Mouse (Mus musculus) Patski (cell line): ENCODE data around the gene Olfr32. TPM values are rescaled to one million over a fixed set of nuclear protein-coding genes. Genes with fewer than 3 reads are reported as not detected.
"Not testable (repeated sequence)": the region's sequence is repeated elsewhere in the genome, so short reads cannot be mapped to it uniquely, and the experiment has no call there.

Experiments
- ATAC-seq: fragments of 100-300 bp; one replicate; pipeline ENCODE4 v1.8.0; 2021
- CTCF ChIA-PET: fragments of 350-600 bp; sonication (Branson Sonifier 250); formaldehyde crosslinking; loops from one replicate; lab custom pipeline; 2022; ENCODE audit warnings: inconsistent platforms; lab: Charles Lee
- POLR2A ChIA-PET: fragments of 350-600 bp; sonication (Branson Sonifier 250); formaldehyde crosslinking; loops from one replicate; lab custom pipeline; 2022; ENCODE audit warnings: antibody characterized with exemption, inconsistent platforms; lab: Charles Lee
- DNase-seq: peaks from one replicate; pipeline ENCODE4 v3.0.0-alpha.2; 2011; ENCODE audit warnings: low read depth, low spot score
- H3K27me3 ChIP-seq: fragments of 371-371 bp; one replicate; pipeline ENCODE4 v1.5.1; 2021
- CTCF ChIP-seq: fragments of 100-300 bp; IDR thresholded peaks from one replicate; pipeline ENCODE4 v1.5.1; 2021
- in situ Hi-C: fragments of 300-500 bp; cut with MboI; formaldehyde crosslinking; loops from 3 replicates; pipeline ENCODE4 v1.11.1; 2018; ENCODE audit warnings: low pct_unique_long_range_greater_than_20kb, mixed read lengths
- polyA plus RNA-seq: library from polyadenylated mRNA; unstranded; gene quantifications from one replicate; pipeline ENCODE4 v1.2.3, GENCODE M21; 2021

Olfr32 gene
- not detected for polyA plus RNA-seq

DNA sequence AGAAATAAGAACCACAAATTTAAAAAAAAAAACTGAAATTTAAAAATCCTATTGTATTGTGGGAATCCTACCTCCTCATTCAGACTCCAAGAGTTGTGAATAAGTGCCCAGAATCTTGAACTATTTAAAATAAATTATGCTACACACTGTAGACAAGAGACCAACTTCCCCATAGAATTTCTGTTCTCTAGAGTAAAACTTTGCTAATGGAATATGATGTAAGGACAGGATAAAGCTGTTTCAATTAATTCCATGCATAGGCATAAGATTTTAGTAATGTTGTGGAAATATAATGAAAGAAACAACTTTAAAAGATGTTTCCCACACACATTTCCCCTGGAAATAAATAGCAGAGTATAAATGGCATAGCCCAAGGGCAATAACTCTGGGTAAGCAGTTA is at the start of gene Olfr32:
Olfr32 (minus strand) TSS at position 101 of the 400 bp plus-strand sequence.
- DNase-seq (no peak), ATAC-seq (no peak)
- ChIA-PET CTCF (no interaction called here), POLR2A (no interaction called here)
- H3K27me3 ChIP-seq = peaks cover 7% of the 10 kb centered on the region
- TF ChIP-seq CTCF = no peak
- in situ Hi-C loops = no loop called here

DNA sequence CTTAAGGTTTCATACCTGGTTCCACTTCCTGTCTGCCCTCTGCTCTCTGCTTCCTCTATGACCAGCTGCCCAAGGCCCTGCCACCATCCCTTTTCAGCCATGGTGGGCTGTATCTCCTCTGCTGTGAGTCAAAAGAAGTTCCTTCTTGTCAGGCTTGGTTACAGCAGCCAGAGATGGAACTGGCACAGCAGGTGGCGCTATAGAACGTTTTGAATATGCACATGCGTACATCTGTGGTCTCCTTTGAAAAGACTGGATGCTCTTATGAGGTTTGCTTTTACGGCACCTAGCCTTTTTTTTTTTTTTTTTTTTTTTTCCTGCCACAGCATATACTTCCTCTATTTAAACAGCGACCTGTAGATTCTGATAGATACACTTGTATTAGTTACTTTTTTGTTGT is 45.0 kb upstream of the Olfr32 start:
- in situ Hi-C loops, ATAC-seq, DNase-seq, CTCF ChIA-PET, POLR2A ChIA-PET, H3K27me3 ChIP-seq: not testable (repeated sequence)

DNA sequence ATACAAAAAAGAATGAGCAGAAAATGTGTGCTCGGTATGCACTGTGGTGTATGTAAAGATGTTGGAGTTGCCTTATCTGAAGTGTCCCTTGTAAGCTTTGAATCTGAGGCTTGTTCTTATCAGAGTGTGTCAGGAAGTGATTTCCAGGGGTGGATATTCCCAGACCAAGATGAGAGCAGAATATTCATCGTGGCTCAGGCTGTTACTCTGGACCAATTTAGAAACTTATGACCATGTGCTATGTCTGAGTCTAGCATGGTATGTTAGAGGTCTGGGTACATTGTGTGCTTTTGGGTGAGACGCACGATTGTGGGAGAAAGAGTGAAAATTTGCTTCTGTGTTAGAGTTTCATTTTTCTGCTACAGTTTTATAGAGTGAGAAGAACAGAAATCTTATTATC is 44.0 kb upstream of the Olfr32 start:
- DNase-seq, H3K27me3 ChIP-seq, POLR2A ChIA-PET, ATAC-seq, in situ Hi-C loops, CTCF ChIA-PET: not testable (repeated sequence)

DNA sequence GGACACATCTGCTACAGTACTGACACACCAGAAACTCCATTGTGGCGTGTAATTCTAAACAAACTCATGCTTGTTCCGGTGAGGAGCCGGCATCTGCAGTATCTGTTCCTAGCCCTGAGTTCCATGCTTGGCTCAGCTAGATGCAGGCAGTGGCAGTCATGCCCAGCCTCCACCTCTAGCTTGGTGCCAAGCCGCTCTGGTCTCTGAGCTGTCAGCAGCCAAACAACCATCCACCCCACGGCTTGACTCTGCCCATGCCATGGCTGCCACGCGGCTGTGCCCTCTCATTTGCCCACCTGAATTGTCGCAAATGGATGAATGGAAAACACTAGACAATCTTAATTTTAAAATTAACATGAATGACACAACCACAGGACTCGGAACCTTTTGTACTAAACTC is 11.8 kb upstream of the Olfr32 start:
- CTCF ChIA-PET = no interaction called here
- ATAC-seq = no peak
- peaks cover 10% of the 10 kb centered on the region for H3K27me3 ChIP-seq
- POLR2A ChIA-PET = no interaction called here
- in situ Hi-C loops = no loop called here
- no peak for DNase-seq
- no peak for TF ChIP-seq CTCF

DNA sequence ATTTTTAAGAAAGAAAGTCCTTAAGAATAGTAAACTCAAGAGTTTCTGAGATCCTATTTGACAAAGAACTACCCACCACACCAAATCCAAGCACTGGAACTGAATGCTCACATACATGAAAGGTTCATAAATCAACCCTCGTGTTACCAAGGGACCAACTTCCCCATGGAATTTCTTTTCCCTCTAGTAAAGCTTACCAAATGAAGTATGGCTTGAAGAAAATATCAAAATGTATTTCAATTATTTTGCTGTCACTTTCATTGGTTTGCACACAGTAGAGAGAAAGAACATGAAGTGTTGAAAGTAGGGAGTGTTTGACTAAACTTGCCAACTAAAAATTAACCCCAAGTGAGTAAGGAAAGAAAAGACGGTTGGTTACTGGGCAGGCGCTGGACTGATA is 10.9 kb upstream of the Olfr32 start, which contains the start of gene Olfr1270:
Olfr1270 (minus strand) TSS at position 101 of the 400 bp plus-strand sequence.
- ATAC-seq (no peak), DNase-seq (no peak)
- TF ChIP-seq CTCF = no peak
- POLR2A ChIA-PET = no interaction called here
- in situ Hi-C loops = no loop called here
- peaks cover 10% of the 10 kb centered on the region for H3K27me3 ChIP-seq
- CTCF ChIA-PET = interaction anchor here (0.8 kb wide), 1 partner anchor 9 kb away, joined by 4 read pairs; no protein-coding TSS in a partner anchor

DNA sequence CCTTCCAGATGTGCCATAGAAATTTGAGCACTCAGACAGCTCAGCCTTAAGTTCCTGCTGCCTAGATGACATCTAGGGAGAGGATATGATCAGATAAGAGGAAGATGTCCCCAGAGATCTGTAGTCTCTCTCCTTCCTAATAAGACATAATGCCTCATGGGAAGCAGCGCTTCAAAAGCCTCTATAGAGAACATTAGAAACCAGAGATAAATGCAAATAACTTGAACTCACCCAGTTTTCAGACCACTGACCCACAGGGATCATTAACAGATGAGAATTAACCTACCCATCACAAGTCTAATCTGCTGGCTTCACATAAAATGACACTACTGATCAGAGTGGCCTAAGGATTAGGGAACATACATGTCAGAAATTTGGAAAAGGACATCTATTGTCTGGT is 20.8 kb downstream of the Olfr32 start, which contains the start of gene Olfr1269:
Olfr1269 (minus strand) TSS at position 101 of the 400 bp plus-strand sequence.
- CTCF ChIA-PET = interaction anchor here (1.1 kb wide), 1 partner anchor 9 kb away, joined by 3 read pairs; no protein-coding TSS in a partner anchor
- H3K27me3 ChIP-seq = no peaks in the 10 kb centered on the region
- ATAC-seq (no peak), DNase-seq (no peak)
- TF ChIP-seq CTCF = no peak
- POLR2A ChIA-PET = no interaction called here
- in situ Hi-C loops = no loop called here

Other genes with a start within 250 kb of the Olfr32 start
- gene Olfr1258, start 215.0 kb downstream of the Olfr32 start, polyA plus RNA-seq = not detected
- gene Olfr1259, start 193.6 kb downstream of the Olfr32 start, polyA plus RNA-seq = not detected
- gene Olfr1260, start 168.0 kb downstream of the Olfr32 start, polyA plus RNA-seq = 0.01 TPM
- gene Olfr1261, start 151.1 kb downstream of the Olfr32 start, polyA plus RNA-seq = not detected
- not detected for gene Olfr1262, start 142.2 kb downstream of the Olfr32 start, polyA plus RNA-seq
- not detected for gene Olfr1263, start 130.2 kb downstream of the Olfr32 start, polyA plus RNA-seq
- gene Olfr1264, start 116.7 kb downstream of the Olfr32 start, polyA plus RNA-seq = not detected
- 0.01 TPM for gene Olfr1265, start 107.0 kb downstream of the Olfr32 start, polyA plus RNA-seq
- not detected for gene Olfr140, start 78.7 kb downstream of the Olfr32 start, polyA plus RNA-seq
- not detected for gene Olfr1269, start 20.9 kb downstream of the Olfr32 start, polyA plus RNA-seq
- gene Olfr1270, start 10.8 kb upstream of the Olfr32 start, polyA plus RNA-seq = not detected
- gene Olfr1506, start 82.2 kb upstream of the Olfr32 start, polyA plus RNA-seq = not detected
- gene Olfr142, start 115.3 kb upstream of the Olfr32 start, polyA plus RNA-seq = not detected
- not detected for gene Olfr1271, start 128.7 kb upstream of the Olfr32 start, polyA plus RNA-seq
- gene Olfr1272, start 150.5 kb upstream of the Olfr32 start, polyA plus RNA-seq = not detected
- 0.04 TPM for gene Gm13769, start 179.9 kb upstream of the Olfr32 start, polyA plus RNA-seq